Mouse (Mus musculus) forebrain, embryonic 11.5 days (tissue): ENCODE measurements around the gene Poldip3. TPM values are rescaled to one million over a fixed set of nuclear protein-coding genes. Genes with fewer than 3 reads are reported as not detected.
A peak's percentile ranks its signal among the peaks of the same experiment; 100 is the strongest.

Experiments used
- ATAC-seq: fragments of 200-750 bp; cut with Nextera tagmentation; replicated peaks from 2 replicates; pipeline ENCODE4 v1.8.0; 2017; ENCODE audit warnings: moderate TSS enrichment; ENCODE audit not compliant: low FRiP score
- DNase-seq: peaks from one replicate; pipeline ENCODE4 v3.0.0-alpha.2; 2017; ENCODE audit warnings: low spot score
- H3K27ac ChIP-seq: fragments of 300-500 bp; sonication (generic); 2 replicates; pipeline ENCODE4 v1.5.1; 2014; ENCODE audit warnings: low read depth, low read length
- H3K27me3 ChIP-seq: fragments of 300-500 bp; sonication (generic); 2 replicates; pipeline ENCODE4 v1.6.1; 2014; ENCODE audit warnings: mild to moderate bottlenecking, low read length, mixed read lengths; ENCODE audit not compliant: control insufficient read depth, insufficient read depth
- H3K36me3 ChIP-seq: fragments of 300-500 bp; sonication (generic); 2 replicates; pipeline ENCODE4 v1.6.1; 2014; ENCODE audit warnings: mild to moderate bottlenecking, low read length, moderate library complexity, mixed read lengths; ENCODE audit not compliant: control insufficient read depth, insufficient read depth
- H3K4me1 ChIP-seq: fragments of 300-500 bp; sonication (generic); replicated peaks from 2 replicates; pipeline ENCODE4 v1.6.1; 2014; ENCODE audit warnings: low read length, mixed read lengths; ENCODE audit not compliant: control insufficient read depth, insufficient read depth
- H3K4me2 ChIP-seq: fragments of 300-500 bp; sonication (generic); 2 replicates; pipeline ENCODE4 v1.6.1; 2014; ENCODE audit warnings: low read depth, mild to moderate bottlenecking, low read length, moderate library complexity, mixed read lengths; ENCODE audit not compliant: severe bottlenecking
- H3K4me3 ChIP-seq: fragments of 300-500 bp; sonication (generic); 2 replicates; pipeline ENCODE4 v1.5.1; 2014; ENCODE audit warnings: low read depth, low read length
- H3K9ac ChIP-seq: fragments of 300-500 bp; sonication (generic); 2 replicates; pipeline ENCODE4 v1.6.1; 2014; ENCODE audit warnings: low read length
- H3K9me3 ChIP-seq: fragments of 300-500 bp; sonication (generic); 2 replicates; pipeline ENCODE4 v1.6.1; 2016; ENCODE audit warnings: low read length, mixed read lengths; ENCODE audit not compliant: control insufficient read depth
- WGBS: fragments of 180-500 bp; shearing (Covaris S2); extraction: QIAGEN DNeasy Blood & Tissue Kit; methylation state at CpG from one replicate; pipeline ENCODE4 v1.1.7; 2014; 5-methylcytosine and 5-hydroxymethylcytosine counted together
- polyA plus RNA-seq: library from polyadenylated mRNA; unstranded; fragments of >200 nt; fragmentation: Nextera tagmentation; extraction: Ambion mirVana; gene quantifications from 2 replicates; pipeline ENCODE4 v1.2.1, GENCODE M21; 2014

Poldip3 gene
- polyA plus RNA-seq, 1 experiment from 2014 or later, result 183 TPM

- H3K9ac ChIP-seq, result no peak overlapping the region
- H3K4me2 ChIP-seq, result no peak overlapping the region
- 69% methylated on average over 5 of the region's 5 CpGs for WGBS
- no peak overlapping the region for H3K4me3 ChIP-seq
- no peaks in the 10 kb centered on the region for H3K9me3 ChIP-seq
- no peaks in the 10 kb centered on the region for H3K27me3 ChIP-seq
- DNase-seq, result no peak
- ATAC-seq, result no peak
- peaks cover 6% of the 10 kb centered on the region; the same call in 1 of the 2 replicates for H3K4me1 ChIP-seq
- H3K27ac ChIP-seq, result no peak overlapping the region
- H3K36me3 ChIP-seq, result peaks cover 15% of the 10 kb centered on the region
Measured at GRCm38 (mm10) chr15:83124625-83125024, 24.6 kb downstream of the Poldip3 start.

- DNase-seq, result peak; percentile 95
- H3K36me3 ChIP-seq, result peaks cover 13% of the 10 kb centered on the region
- H3K27me3 ChIP-seq, result no peaks in the 10 kb centered on the region
- peak within 1 kb of the TSS; percentile 53 for H3K27ac ChIP-seq
- H3K4me1 ChIP-seq, result peaks cover 6% of the 10 kb centered on the region; the same call in 1 of the 2 replicates
- peak within 1 kb of the TSS; percentile 84 for H3K4me2 ChIP-seq
- 9% methylated on average over 32 of the region's 32 CpGs for WGBS
- ATAC-seq, result peak; percentile 92
- peak within 1 kb of the TSS; percentile 74 for H3K9ac ChIP-seq
- H3K9me3 ChIP-seq, result no peaks in the 10 kb centered on the region
- H3K4me3 ChIP-seq, result peak within 1 kb of the TSS; percentile 81
Measured at GRCm38 (mm10) chr15:83122566-83123145, 26.5 kb downstream of the Poldip3 start, which contains the start of gene Rrp7a. Rrp7a (minus strand) TSS chr15:83122801.

- peaks cover 8% of the 10 kb centered on the region for H3K36me3 ChIP-seq
- 5% methylated on average over 42 of the region's 43 CpGs for WGBS
- peak; percentile 72 for ATAC-seq
Measured at GRCm38 (mm10) chr15:83121709-83122565, 27.2 kb downstream of the Poldip3 start.

GRCm38 (mm10) chr15:83118360-83118759 lies 30.8 kb downstream of the Poldip3 start:
- 79% methylated on average over 7 of the region's 7 CpGs for WGBS
- H3K9me3 ChIP-seq, result no peaks in the 10 kb centered on the region
- no peak for DNase-seq
- peaks cover 6% of the 10 kb centered on the region; the same call in 1 of the 2 replicates for H3K4me1 ChIP-seq
- no peak overlapping the region for H3K9ac ChIP-seq
- H3K27me3 ChIP-seq, result no peaks in the 10 kb centered on the region
- no peaks in the 10 kb centered on the region; the same call in 1 of the 2 replicates for H3K36me3 ChIP-seq
- no peak overlapping the region for H3K4me2 ChIP-seq
- H3K27ac ChIP-seq, result no peak overlapping the region
- ATAC-seq, result no peak
- H3K4me3 ChIP-seq, result no peak overlapping the region

More at GRCm38 (mm10) chr15:83121709-83122565, 27.2 kb downstream of the Poldip3 start:
- Histone ChIP-seq H3K4me2 (peak overlapping the region; percentile 84), H3K9ac (peak overlapping the region; percentile 74), H3K4me3 (peak overlapping the region; percentile 81), H3K4me1 (peaks cover 6% of the 10 kb centered on the region; the same call in 1 of the 2 replicates), H3K27me3 (no peaks in the 10 kb centered on the region), H3K9me3 (no peaks in the 10 kb centered on the region), H3K27ac (peak overlapping the region; percentile 53)
- peak; percentile 79 for DNase-seq

- DNase-seq (no peak), ATAC-seq (no peak)
- H3K9me3 ChIP-seq, result no peaks in the 10 kb centered on the region
- H3K4me2 ChIP-seq, result no peak overlapping the region
- H3K9ac ChIP-seq, result no peak overlapping the region
- no peak overlapping the region for H3K27ac ChIP-seq
- 35% methylated on average over 6 of the region's 6 CpGs for WGBS
- 0 out of 2 replicates have a peak, but pooled peaks cover 2% of the 10 kb centered on the region for H3K4me1 ChIP-seq
- H3K4me3 ChIP-seq, result no peak overlapping the region
- no peaks in the 10 kb centered on the region for H3K27me3 ChIP-seq
- H3K36me3 ChIP-seq, result no peaks in the 10 kb centered on the region; the same call in 1 of the 2 replicates
Measured at GRCm38 (mm10) chr15:83115071-83115470, 34.1 kb downstream of the Poldip3 start.

GRCm38 (mm10) chr15:83114106-83114505 lies 35.1 kb downstream of the Poldip3 start:
- 77% methylated on average over 9 of the region's 9 CpGs for WGBS
- H3K9ac ChIP-seq, result no peak overlapping the region
- H3K4me2 ChIP-seq, result no peak overlapping the region
- H3K4me1 ChIP-seq, result 0 out of 2 replicates have a peak, but pooled peaks cover 2% of the 10 kb centered on the region
- H3K27ac ChIP-seq, result no peak overlapping the region
- H3K27me3 ChIP-seq, result no peaks in the 10 kb centered on the region
- H3K4me3 ChIP-seq, result no peak overlapping the region
- ATAC-seq (no peak), DNase-seq (no peak)
- H3K36me3 ChIP-seq, result no peaks in the 10 kb centered on the region; the same call in 1 of the 2 replicates
- H3K9me3 ChIP-seq, result no peaks in the 10 kb centered on the region

GRCm38 (mm10) chr15:83112898-83113297 lies 36.3 kb downstream of the Poldip3 start:
- 11% methylated on average over 9 of the region's 11 CpGs for WGBS
- peak; percentile 69; the same call in 1 of the 2 replicates for ATAC-seq
- no peak overlapping the region for H3K9ac ChIP-seq
- no peak overlapping the region for H3K4me2 ChIP-seq
- no peaks in the 10 kb centered on the region for H3K27me3 ChIP-seq
- no peak overlapping the region for H3K4me3 ChIP-seq
- no peaks in the 10 kb centered on the region for H3K9me3 ChIP-seq
- H3K4me1 ChIP-seq, result 0 out of 2 replicates have a peak, but pooled peaks cover 2% of the 10 kb centered on the region
- no peak overlapping the region for H3K27ac ChIP-seq
- peak; percentile 83 for DNase-seq
- no peaks in the 10 kb centered on the region; the same call in 1 of the 2 replicates for H3K36me3 ChIP-seq

GRCm38 (mm10) chr15:83111874-83112273 lies 37.3 kb downstream of the Poldip3 start:
- Histone ChIP-seq H3K4me3 (no peak overlapping the region), H3K36me3 (no peaks in the 10 kb centered on the region), H3K4me1 (0 out of 2 replicates have a peak, but pooled peaks cover 2% of the 10 kb centered on the region), H3K9ac (no peak overlapping the region), H3K9me3 (no peaks in the 10 kb centered on the region), H3K27me3 (no peaks in the 10 kb centered on the region), H3K27ac (no peak overlapping the region), H3K4me2 (no peak overlapping the region)
- DNase-seq, result no peak
- ATAC-seq, result no peak
- WGBS, result 83% methylated on average over 7 of the region's 7 CpGs
